Mouse (Mus musculus): ENCODE data around the gene Exoc3l.

- no peak for TF ChIP-seq CTCF (IDR thresholded peaks at IDR 0.05; ENCODE audit: control insufficient read depth, insufficient read depth, low read length)
- no peak for TF ChIP-seq POLR2A (IDR thresholded peaks at IDR 0.05; ENCODE audit: borderline replicate concordance, control insufficient read depth, low read depth, low read length)
These were observed 20.5 kb downstream of the Exoc3l start for GRCm38 (mm10) chr8:105275387-105275786.

Measured in bone marrow, adult 2 months (tissue).